Mouse (Mus musculus) erythroblast, embryonic 14.5 days (primary cell): Measurements from ENCODE around the gene Ilk.

Source experiments
- GATA1 ChIP-seq: IDR thresholded peaks from 2 replicates; pipeline ENCODE4 v1.6.1; 2012; ENCODE audit warnings: low read length, inconsistent platforms, mixed read lengths
- TAL1 ChIP-seq: IDR thresholded peaks from 3 replicates; pipeline ENCODE4 v1.6.1; 2012; ENCODE audit warnings: low read length, inconsistent platforms, mixed read lengths

DNA sequence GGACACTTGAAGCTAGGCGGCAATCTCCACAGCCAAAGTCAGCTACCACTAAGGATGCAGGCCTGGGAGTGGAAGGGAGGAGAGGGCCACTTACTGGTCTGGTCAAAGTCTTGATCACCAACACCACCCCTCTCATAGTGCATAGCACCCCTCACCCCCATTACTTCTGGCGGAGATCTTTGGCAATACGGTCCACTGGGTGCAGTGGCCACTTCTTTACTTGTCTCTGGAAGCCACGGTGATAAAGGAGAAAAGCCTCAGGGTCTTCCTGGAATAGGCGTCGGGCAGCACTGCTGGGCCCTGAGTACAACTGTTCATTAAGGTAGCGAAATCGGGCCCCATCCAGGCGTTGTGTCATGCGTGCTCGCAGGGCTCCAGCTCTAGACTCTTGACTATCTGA lies 2.6 kb upstream of the Ilk start:
- TF ChIP-seq TAL1 = no peak
- no peak for TF ChIP-seq GATA1
